Mouse (Mus musculus): ENCODE measurements at regions not wholly inside any gene's neighbourhood (a gene's known extent, or its start where the extent isn't known, plus 50 kb on each side); places are given as distances from the start of the nearest gene placed in this dataset.

DNA sequence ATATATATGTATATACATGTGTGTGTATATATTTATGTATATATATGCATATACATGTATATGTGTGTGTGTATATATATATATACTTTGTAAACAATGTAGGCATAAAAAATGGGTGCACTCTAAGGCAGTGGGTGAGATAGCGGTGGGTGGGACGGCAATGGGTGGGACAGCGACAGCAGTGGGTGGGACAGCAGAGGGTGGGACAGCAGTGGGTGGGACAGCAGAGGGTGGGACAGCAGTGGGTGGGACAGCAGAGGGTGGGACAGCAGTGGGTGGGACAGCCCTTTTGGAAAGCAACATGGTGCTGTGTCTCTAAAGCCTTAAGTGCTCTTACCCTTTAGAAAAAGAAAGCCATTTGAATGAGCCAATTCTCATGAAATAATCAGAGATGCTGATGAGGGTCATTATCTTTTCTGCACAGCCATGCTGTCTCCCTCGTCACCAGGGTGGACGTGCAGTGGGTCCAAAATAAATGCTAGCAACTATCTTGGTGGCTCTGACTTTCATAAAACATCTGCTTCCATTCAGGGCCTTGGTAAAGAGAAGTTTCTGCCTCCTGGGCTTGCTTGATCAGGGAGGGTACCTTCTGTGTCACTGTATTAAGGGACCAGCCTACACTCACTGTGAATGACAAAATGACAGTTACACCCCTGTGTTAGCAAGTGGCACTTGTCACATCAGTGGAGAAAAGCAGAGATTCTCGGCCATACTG, 119.3 kb upstream of the Slc44a1 start:
- no peak for DNase-seq (ENCODE audit: low spot score)

DNA sequence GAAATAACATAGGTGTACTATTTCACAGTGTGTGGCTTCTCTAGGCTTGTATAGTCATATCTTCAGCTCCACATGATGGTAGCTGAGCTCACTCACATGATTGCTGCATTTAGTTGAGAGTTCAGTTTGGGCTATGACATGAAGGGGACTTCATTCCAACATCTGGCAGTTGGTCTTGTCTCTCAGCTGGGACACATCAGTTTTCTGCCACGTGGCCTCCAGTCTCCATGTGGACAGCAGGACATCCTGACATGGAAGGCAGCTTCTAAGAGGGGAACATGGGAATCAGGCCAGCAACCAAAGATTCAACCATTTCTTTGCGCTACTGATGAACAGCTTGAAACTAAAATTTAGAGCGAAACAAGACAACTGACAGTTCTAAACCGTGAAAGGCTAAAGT, 121.2 kb upstream of the Slc44a1 start:
- no peak for DNase-seq (ENCODE audit: low spot score)

DNA sequence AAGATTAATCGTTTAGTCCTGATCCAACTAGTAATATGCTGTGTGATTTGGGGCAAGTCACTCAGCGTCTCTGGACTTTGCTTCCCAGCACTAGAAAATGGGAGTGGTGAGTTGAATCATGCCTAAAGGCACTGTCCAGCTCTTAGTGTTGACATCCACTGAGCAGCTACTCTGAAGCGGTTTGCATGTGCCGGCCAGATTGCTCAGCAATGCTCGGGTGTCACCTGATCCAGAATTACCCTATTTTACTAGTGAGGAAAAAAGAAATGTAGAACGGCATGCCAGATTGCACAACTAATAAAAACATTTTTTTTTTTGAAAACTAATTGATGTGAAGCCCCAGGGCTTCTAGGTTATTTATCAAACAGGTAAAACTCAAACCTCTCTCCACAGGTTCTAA, 122.0 kb upstream of the Slc44a1 start:
- DNase-seq (ENCODE audit: low spot score): no peak

DNA sequence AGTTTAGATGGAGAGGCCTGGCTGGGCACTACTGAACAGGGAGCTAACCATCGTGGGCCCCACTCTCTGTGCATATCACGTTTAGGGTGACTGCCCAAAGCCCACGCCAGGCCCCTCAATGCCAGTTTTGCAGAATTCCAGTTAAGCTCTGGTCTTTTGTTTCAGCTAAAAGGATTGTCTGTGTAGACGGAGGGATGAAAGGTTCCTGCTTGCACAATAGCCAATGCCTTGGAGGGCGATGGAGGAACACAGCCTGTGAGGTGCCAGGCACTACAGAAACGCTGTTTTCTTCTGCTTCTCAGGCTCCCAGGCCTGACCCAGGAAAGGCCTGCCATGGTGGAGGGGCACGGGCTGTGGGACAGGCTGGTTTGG, 122.8 kb upstream of the Slc44a1 start:
- DNase-seq (ENCODE audit: low spot score): no peak

DNA sequence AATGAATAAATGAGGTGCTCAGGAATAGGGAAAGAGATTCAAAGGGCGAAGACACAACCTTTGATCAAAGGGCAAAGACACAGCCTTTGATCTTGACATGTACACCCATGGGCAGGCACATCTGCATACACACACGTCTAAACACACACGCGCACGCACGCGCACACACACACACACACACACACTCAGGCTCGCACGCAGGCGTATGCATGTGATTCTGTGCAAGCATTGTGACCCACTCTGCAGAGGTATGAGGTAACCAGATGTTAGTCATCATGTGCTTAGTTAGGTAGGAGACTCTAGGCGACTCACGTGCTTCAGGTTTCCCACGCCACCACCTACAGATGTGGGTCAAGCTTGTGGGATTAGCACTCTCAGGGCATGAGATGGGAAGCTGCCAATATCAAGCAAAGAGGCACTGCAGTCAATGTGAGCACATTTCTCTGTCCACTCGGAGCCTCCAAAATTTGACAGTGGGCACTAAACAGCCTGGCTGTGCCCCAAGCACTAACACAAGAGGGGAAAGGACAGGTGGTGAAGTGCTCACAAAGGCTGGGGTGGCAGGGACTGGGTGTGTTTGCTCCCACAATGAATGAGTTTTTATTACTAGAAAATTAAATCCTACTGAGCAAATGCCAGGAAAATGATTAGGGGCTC, 123.3 kb upstream of the Slc44a1 start:
- DNase-seq (ENCODE audit: low spot score): peak; percentile 13

DNA sequence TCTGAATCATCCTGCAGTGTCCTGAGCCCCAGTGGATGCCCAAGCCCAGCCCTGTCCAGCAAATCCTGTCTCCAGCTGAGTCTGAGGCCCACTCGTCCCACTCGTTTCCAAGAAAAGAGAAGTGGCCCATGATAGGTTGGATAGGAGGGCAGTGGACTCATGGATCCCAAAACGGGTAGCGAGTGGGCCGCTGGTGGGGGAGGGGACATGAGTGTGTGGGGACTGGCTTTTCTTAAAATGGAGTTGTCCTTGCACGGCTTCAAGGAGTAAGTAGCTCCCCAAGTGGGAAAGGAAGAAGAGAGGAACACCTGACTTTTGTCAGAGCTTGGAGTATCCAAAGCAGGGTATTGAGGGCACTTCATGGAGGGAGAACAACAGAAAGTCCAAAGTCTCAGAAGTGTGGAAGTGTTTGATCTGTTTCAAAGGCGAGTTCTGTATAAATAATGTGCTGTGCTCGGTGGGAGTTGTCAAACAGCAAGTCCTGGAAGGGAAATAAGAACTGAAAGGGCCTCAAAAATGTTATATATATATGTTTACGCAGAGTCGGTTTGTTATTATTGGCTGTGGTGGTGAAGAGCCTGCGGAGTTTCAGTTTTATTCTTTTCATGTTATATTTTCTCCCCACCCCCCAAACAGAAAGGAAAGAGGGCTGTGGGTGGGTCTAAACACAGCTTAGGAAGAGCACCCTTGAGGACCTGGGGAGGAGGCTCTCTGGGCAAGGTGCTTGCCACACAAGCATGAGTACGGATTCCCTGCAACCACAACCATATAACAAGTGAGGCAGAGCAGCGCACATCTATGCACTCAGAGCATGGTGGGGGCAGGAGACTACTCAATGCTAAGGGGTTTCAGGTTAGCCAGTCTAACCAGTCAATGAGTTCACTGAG, 124.1 kb upstream of the Slc44a1 start:
- DNase-seq (ENCODE audit: low spot score): peak; percentile 1

DNA sequence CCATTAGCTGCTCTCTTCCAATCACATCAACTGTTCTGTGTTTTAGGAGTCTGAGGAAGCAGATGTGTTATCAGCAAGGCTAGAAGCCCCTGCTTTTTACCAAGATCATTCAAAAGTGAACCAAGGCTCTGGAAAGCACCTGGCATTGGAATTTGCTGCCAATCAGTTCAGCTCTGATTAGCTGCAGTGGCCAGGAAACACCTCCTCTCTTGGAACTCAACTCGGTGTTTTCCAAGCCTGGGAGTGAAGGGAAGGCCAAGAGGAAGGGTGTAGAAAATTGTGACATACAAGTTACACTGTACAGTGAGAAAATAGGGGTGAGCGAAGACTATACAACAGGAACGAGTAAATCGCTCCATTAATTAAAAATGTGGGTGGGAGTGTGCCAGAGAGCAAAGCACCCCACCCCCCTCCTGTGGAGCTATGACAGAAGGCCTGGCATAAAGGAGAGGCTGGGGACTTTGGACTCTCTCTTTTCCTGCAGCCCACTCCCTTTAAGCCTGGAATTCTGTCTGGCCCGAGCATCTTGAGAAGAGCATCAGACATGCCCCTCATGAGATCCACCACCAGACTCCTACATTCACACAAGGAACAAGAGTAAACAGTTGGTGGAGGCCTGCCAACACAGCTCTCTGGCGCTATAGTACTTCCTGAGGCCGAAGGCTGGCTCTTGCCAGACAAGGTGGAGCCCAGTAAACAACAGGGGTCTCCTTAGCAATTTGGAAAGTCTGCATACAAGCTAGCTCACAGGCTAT, 124.9 kb upstream of the Slc44a1 start:
- no peak for DNase-seq (ENCODE audit: low spot score)

DNA sequence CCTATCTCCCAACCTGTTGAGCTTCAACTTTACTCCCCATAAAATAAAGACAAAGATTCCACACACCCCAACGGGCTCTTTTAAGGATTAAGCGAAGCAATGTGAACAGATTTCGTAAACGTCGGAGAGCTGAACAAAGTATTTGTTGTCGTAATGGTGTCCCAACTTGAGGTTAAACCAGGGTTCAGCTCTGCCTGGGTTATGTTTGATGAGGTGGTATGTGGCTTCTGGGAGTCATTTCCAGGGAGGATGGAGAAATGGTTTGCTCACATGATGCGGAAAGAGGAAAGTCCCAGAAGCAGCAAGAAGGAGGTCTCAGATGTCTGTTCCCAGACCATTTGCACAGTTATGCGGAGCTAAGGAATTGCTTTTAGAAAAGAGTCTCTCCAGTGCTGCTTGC, 126.1 kb upstream of the Slc44a1 start:
- no peak for DNase-seq (ENCODE audit: low spot score)

DNA sequence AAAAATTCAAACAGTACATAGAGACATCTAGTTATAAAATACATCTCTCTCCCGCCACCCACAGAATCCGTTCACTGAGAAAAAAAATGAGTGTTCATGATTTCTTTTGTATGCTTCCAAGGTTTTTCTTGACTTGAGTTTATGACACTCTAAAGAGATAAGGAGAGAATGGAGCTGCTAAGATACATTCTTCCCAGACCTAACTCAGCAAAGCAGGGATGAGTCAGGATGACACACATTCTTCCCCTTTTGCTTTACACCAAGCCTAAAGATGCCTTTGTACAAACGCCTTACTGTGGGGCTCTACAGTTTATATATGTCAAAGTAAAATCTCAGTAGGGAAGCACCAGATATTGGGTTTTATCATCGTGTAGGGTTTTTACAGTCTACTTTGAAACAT, 133.1 kb upstream of the Slc44a1 start:
- no peak for DNase-seq (ENCODE audit: low spot score)

DNA sequence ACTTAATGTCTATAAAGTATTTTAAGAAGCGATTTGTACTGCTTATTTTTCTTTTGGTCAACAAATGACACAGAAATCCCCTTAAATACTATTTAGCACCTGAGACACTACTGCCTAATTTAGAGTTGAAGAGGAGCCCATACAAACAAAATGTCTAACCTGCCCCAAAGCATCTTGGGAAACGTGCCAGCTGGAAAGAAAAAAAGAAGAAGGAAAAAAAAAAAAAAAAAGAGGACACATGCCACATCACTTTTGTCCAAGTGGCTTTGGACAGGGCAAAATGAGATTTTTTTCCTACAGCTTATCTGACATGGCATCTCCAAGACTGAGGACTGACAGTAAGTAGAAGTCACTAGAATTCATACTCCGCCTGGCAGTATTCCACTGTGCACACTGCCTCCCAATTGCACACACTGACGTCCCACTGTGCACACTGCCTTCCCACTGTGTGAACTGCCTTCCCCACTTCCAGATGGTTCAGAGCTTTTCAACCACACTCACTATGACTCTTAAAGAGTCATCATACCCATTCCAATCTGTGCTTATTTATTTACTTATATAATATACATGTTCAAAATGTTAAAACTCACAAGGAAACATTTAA, 135.3 kb upstream of the Slc44a1 start:
- no peak for DNase-seq (ENCODE audit: low spot score)

DNA sequence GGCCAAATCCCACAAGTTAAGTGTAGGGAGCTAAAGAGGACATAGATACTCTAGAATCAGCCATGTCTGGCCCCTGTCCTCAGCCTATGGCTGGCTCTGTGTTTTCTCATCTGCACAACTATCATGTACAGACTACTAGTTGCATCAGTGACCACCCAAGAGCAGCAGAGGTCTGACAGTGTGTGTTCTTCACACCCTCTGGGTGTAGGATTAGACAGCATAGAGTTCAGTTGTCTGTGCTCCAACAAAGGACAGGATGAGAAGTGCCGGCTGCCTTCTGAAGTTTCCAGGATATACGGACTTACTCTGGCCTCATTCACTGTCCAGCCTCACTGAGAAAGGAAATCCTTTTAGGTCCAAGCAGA, 135.9 kb upstream of the Slc44a1 start:
- DNase-seq (ENCODE audit: low spot score): no peak

DNA sequence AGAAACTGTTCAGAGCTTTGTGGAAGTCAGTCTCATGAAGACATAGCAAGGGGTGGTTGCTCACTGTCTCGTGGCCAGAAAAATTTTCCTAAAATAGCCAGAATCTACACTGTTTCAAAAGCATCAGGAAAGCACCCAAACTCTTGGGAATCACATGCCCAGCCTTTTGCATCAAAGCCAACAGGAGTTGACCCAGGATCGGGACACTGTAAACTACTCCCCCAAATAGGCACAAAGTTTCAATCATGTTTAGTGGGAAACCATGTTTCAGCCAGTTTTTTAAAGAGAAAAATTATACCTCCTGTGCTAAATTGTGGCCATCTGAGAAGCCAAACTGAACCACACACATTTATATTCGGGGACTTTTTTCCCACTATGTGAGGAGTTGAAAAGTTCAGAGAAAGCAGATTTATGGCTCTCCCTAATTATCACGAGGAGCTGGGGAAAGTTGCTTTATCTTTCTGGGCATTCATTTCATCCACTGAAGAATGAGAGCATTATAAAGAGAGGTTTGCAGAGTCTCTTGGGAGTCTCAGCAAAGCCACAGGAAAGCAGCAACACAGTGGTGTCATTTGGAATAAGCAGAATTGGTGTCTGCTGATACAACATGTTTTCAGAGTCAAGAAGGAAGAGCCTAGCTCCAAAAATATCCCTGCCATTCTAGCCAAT, 136.5 kb upstream of the Slc44a1 start:
- no peak for DNase-seq (ENCODE audit: low spot score)

DNA sequence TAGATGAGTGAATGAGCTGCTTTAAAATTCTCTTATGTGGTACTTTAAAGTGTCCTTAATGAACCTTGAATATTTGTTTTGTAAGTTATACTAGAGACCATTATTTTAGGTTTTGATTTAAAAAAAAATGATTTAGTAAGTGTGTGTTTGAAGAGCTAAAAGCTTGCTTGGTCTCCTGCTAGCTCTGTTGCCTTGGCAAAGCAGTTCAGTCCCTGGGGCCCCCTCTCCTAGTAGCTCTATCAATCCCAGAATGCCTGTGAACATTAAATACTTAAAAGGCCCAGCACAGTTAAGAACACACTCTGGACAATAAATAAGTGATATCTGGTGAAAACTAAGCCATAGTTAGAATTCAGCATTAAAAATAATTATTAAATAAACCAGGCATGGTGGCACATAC, 138.3 kb upstream of the Abca1 start:
- no peak for DNase-seq (ENCODE audit: low spot score)

DNA sequence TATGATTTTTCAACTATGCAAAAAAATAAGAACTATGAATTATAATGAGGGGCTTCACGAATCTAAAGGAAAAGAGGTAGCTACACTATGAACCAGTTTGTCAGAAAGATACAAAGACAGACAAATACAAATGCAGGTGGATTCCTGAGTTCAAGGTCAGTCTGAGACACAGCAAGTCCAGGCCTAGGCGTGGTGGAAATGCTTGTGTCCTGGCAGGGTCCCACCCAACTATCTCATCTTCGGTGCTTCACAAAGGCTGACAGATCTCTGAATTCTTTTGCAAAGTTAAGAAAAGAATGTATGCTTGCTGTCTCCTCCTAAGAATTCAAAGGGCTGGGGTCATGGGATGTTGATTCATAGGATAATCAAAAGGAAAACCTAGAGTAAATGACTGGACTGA, 132.9 kb upstream of the Abca1 start:
- no peak for DNase-seq (ENCODE audit: low spot score)

DNA sequence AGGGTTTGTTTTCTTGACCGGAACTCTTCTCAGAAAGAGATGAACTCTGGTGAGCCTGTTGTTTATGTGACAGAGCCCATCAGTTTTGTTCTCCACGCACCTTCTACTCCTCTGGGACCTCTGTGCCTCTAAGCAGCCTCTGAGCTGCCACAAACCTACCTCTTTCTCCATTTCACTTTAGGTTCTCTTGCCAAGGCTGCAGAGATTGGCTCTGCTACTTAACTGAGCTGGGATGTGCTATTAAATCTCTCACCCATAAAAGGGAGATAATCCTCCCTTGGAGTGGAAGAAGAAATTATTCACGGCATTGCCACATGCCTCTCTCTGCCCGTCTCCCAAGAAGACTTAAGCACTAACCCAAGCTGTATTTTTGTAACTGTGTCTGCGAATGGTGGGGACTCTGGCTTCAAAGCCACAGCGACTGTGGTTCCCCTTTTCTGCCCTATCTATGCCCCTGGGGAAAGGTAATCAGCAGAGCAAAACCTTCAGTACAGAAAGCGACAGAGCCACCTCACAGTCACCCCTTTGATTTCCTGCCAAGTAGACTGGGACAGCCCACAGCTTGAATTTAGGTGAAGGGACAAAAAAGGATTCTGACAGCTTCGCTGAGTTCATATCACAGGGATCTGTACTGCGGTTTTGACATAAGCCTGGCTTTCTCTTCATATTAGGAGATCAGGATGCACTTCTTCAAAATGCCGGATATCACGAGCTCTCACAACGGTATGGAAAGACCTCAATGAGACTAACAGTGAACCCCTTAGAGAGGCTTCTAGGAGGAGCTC, 118.2 kb upstream of the Abca1 start:
- DNase-seq (ENCODE audit: low spot score): peak; percentile 44

DNA sequence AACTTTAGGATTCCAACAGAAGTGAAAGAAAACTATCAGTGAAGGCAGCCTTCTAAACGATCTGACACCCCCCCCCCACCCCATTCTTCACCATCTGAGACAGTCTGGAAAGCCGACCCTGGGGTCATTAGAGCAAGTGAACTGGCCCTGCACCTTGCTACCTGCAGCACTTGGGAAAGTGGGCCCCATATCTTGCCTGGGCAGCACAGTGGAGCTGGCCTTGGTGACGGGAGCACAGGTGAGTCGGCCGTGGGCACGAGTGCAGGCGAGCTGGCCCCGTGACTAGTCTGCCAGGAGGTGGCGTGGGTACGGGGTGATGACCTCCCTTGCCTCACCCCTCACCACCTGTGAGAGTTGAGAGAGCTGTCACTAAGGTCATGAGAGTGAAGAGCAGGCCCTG, 110.7 kb upstream of the Abca1 start:
- DNase-seq (ENCODE audit: low spot score): no peak

DNA sequence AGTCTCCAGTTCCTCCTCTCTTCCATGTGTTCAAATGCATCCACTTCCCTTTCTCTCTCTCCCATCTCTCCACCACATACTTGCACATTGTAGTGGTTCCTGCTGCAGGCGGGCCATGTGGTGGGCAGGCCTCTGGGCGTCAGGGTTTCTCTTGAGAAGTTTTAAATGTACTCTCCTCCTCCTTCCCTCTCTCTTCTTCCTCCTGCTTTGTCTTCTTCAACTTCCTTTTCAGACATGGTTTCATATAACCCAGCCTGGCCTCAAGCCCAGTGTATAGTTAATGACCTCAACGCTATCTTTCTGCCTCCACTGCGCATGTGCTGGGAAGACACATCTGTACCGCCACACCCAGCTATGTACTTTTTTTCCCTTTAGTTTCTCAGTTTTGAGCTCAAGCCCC, 110.3 kb upstream of the Abca1 start:
- DNase-seq (ENCODE audit: low spot score): no peak

DNA sequence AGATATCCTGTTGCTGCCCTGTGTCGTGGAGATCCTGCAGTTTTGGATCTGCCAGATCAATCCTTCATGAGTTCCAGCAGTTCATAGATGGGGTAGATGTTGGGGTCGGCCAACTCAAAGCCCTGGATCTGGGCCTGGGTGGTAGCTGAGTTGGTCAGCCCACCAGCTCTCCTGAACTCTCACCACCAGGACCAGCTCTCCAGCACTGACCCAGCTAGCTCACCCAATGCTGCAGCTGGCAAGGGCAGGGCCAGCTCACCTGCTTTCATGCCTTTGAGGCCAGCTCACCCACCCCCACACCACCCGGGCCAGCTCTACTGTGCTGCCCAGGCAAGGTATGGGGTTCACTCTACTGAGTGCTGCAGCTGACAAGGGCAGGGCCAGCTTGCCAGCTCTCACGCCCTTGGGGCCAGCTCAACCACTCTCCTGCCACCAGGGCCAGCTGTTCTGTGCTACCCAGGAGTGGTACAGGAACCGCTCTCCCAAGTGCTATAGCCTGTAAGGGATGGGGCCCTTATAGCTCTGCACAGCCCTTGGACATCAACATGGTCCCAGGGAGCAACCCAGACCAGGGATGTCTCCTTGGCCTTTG, 109.7 kb upstream of the Abca1 start:
- no peak for DNase-seq (ENCODE audit: low spot score)

DNA sequence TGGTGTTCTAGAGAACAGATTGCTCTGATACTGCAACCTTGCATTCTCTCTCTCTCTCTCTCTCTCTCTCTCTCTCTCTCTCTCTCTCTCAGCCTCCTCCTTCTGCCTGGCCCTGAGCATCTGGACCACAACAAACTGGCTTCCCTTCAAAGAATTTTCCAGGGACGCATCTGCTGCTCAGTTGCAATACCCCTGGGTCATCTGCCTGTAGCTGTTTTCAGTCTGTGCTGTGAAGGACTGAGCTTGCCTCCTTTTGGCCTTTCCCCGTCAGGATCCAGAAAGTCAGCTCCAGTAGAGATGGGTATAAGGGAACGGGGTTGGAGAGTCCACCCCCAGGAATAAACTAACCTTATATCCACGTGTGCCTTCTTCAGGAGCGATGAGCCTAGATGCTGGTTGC, 105.2 kb upstream of the Abca1 start:
- DNase-seq (ENCODE audit: low spot score): no peak

DNA sequence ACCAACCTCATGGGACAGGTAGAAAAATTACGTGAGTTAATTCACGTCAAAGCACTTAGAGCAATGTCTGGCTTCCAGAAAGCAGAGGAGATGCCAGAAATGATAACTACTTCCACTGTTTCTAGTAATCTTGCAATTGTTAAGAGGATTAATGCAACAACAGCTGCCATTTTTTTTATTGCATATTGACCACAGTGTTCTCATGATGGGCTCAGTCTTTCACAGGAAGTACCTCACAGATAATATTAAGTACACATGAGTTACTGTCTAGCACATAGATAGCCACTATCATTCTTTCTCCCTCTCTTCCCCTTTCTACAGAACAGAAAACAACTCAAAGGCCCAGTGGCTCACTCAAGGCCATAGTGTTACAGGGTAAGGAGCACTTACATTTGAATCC, 104.8 kb upstream of the Abca1 start:
- DNase-seq (ENCODE audit: low spot score): no peak
